Mouse (Mus musculus) small intestine, adult 2 months (tissue): ENCODE data around the gene Nalcn. TPM values are rescaled to one million over a fixed set of nuclear protein-coding genes. Genes with fewer than 3 reads are reported as not detected.
"Not testable (repeated sequence)": the region's sequence is repeated elsewhere in the genome, so short reads cannot be mapped to it uniquely, and the experiment has no call there.

Experiments
- H3K27ac ChIP-seq: fragments of 200-500 bp; 2 replicates; pipeline ENCODE4 v1.5.1; 2012; ENCODE audit warnings: low read depth, low read length, control low read depth, inconsistent platforms; ENCODE audit not compliant: insufficient read depth
- H3K27me3 ChIP-seq: fragments of 200-500 bp; 2 replicates; pipeline ENCODE4 v1.6.1; 2012; ENCODE audit warnings: mild to moderate bottlenecking, moderate library complexity, low read length, inconsistent platforms; ENCODE audit not compliant: control insufficient read depth, insufficient read depth
- H3K36me3 ChIP-seq: fragments of 200-500 bp; 2 replicates; pipeline ENCODE4 v1.6.1; 2012; ENCODE audit warnings: mild to moderate bottlenecking, low read length, control low read depth, inconsistent platforms; ENCODE audit not compliant: control insufficient read depth, insufficient read depth
- H3K4me1 ChIP-seq: fragments of 200-500 bp; 2 replicates; pipeline ENCODE4 v1.6.1; 2012; ENCODE audit warnings: low read length, inconsistent platforms, mixed read lengths; ENCODE audit not compliant: control insufficient read depth, insufficient read depth, insufficient read length
- H3K4me3 ChIP-seq: fragments of 200-500 bp; 2 replicates; pipeline ENCODE4 v1.5.1; 2012; ENCODE audit warnings: low read depth, mild to moderate bottlenecking, control low read depth, inconsistent platforms, low read length, moderate library complexity
- CTCF ChIP-seq: fragments of 200-500 bp; IDR thresholded peaks from 2 replicates; pipeline ENCODE4 v1.5.1; 2012; ENCODE audit warnings: low read depth, mild to moderate bottlenecking, control low read depth, inconsistent platforms, low read length, moderate library complexity, mixed read lengths; ENCODE audit not compliant: insufficient replicate concordance, insufficient read length; ENCODE audit errors: extremely low read depth
- POLR2A ChIP-seq: fragments of 200-500 bp; IDR thresholded peaks from 2 replicates; pipeline ENCODE4 v1.6.1; 2012; ENCODE audit warnings: low read depth, mild to moderate bottlenecking, control low read depth, inconsistent platforms, low read length, moderate library complexity
- WGBS: fragments of 180-500 bp; shearing (Covaris S2); methylation state at CpG from one replicate; pipeline ENCODE4 v1.1.7; 2018; 5-methylcytosine and 5-hydroxymethylcytosine counted together
- polyA plus RNA-seq: library from polyadenylated mRNA; depleted of rRNA; stranded (reverse); fragments of >200 nt; gene quantifications from 2 replicates; pipeline ENCODE4 v1.2.3, GENCODE M21; 2012; rRNA removed

The Nalcn gene
- 0.03 and 0.18 TPM in 2 replicates for polyA plus RNA-seq

DNA sequence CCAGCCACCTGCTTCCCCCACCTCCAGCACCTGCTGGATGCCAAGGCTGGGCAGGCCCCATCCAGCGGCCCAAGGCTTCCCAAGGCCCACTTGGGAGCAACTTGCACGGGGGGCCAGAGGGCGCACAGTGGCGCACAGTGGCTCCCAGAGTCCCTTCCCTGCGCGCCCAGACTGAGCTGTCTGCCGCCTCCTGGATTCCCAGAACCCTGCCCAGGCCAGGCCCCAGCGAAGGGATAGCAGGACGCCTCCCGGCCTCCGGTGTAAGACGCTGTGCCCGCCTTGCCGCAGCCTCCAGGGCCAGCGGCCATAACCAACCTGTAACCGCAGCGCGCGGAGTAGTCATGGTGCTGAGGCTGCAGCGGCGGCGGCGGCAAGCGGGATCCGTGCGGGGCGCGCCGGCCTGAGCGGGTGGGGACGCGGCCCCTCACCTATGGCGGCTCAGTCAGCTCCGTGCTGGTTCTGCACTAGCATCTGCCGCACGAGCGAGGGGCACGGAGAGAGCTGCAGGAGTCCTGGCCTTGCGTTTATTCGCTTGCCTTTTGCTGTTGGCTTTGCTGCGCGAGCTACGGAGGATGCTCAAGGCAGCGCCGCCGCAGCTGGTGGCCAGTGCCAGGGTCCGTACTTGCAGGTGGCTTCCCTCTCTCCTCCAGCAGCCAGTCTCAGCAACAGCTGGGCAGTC, at the start of gene Nalcn:
Nalcn (minus strand) TSS at position 644 of the 679 bp plus-strand sequence.
- Histone ChIP-seq H3K27ac (no peak within 1 kb of the TSS), H3K27me3 (no peaks in the 10 kb centered on the region), H3K4me1 (peaks cover 3% of the 10 kb centered on the region; the same call in 1 of the 2 replicates), H3K36me3 (no peaks in the 10 kb centered on the region), H3K4me3 (peak within 1 kb of the TSS; percentile 50)
- 4% methylated on average over 47 of the region's 47 CpGs for WGBS
- TF ChIP-seq POLR2A (no peak), CTCF (no peak)

DNA sequence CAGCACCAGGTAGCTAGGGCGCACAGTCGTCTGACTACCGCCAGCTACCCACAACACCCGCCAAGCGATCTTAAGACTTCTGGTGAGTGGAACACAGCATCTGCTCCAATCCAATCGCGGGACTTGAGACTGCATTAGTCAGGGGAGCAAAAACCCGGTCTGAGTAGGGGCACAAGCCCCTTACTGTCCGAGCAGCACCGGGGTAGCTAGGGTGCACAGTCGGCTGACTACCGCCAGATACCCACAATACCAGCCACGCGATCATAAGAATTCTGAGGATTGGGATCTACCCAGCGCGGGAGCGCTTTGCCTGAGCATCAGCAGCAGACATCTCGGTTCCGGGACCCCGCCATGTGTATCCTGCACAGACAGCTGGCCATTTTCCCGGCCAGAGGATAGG, 44.1 kb upstream of the Nalcn start:
- not testable (repeated sequence) for H3K27me3 ChIP-seq, H3K27ac ChIP-seq, H3K4me1 ChIP-seq, H3K36me3 ChIP-seq, H3K4me3 ChIP-seq
- 72% methylated on average over 21 of the region's 21 CpGs for WGBS

DNA sequence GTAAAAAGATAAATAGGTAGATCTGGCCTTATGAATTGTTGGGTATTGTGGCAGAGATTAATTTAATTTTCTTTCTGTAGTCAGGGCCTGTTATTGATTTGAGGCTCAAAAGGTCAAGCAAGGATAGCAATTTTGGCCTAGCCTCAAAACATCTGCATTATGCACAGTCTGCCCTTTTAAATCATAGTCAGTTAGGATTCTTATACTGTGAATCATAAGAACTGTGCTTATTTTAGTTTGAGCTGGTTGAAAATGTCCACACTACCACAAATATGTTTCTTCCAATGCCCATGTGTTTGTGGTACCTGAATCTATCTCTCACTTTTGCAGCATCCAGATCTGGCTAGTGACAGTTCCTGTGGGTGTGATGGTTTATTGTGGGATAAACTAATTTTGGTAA, 37.5 kb upstream of the Nalcn start:
- Histone ChIP-seq H3K4me1 (peaks cover 2% of the 10 kb centered on the region; the same call in 1 of the 2 replicates), H3K27ac (no peak overlapping the region), H3K4me3 (no peak overlapping the region), H3K27me3 (no peaks in the 10 kb centered on the region), H3K36me3 (no peaks in the 10 kb centered on the region)
- TF ChIP-seq CTCF, result no peak
- no peak for TF ChIP-seq POLR2A

DNA sequence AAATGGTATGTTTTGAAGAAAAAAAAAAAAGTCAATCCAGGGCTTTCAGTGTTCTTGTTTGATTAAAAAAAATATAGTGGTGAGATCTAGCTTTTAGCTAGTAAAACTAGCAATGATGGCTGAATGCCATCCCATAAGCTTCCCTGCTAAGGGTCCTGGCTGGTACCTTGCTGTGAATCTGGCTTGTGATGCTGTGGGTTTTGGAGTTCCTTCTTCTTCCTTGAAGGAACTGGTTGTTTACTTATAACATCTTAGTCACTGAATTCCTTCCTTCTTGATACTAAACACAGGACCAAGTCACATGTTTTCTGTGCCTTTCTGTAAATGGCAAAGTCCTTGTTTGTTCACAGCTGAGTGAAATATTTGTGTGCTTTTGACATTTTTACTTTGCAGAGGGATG, 36.3 kb upstream of the Nalcn start:
- H3K27ac ChIP-seq, result no peak overlapping the region
- peaks cover 2% of the 10 kb centered on the region; the same call in 1 of the 2 replicates for H3K4me1 ChIP-seq
- TF ChIP-seq POLR2A (no peak), CTCF (no peak)
- no peak overlapping the region for H3K4me3 ChIP-seq
- H3K27me3 ChIP-seq, result no peaks in the 10 kb centered on the region
- no peaks in the 10 kb centered on the region for H3K36me3 ChIP-seq

DNA sequence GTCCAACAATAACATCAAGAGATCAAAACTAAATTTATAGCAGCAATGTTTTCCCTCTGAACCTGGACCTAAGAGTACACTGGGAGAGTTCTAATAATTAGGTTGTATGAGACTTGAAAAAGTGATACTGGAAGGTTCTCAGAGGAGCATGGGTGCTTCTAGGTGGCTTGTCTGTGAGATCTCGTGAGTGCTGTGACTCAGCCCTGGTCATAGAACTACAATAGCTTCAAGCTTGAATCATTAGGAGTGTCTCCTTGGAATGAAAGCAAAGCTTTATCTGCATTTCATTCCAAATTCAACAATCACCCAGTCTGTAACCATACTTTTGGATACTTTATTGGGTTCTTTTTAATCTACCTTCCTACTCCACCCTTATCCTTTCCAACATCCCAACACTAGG, 35.4 kb upstream of the Nalcn start:
- H3K36me3 ChIP-seq, result no peaks in the 10 kb centered on the region
- TF ChIP-seq POLR2A (no peak), CTCF (no peak)
- no peak overlapping the region for H3K4me3 ChIP-seq
- H3K4me1 ChIP-seq, result peaks cover 2% of the 10 kb centered on the region; the same call in 1 of the 2 replicates
- 38% methylated on average over 1 of the region's 1 CpGs for WGBS
- no peaks in the 10 kb centered on the region for H3K27me3 ChIP-seq
- no peak overlapping the region for H3K27ac ChIP-seq

- Histone ChIP-seq H3K4me1 (peaks cover 2% of the 10 kb centered on the region; the same call in 1 of the 2 replicates), H3K27me3 (no peaks in the 10 kb centered on the region), H3K36me3 (no peaks in the 10 kb centered on the region), H3K4me3 (no peak overlapping the region), H3K27ac (no peak overlapping the region)
- TF ChIP-seq CTCF (peak; percentile 26; the same call in 1 of the 2 replicates), POLR2A (no peak)
- WGBS, result 21% methylated on average over 20 of the region's 20 CpGs
Measured at GRCm38 (mm10) chr14:123661091-123661491, 34.1 kb upstream of the Nalcn start.

GRCm38 (mm10) chr14:123659921-123660385, 33.0 kb upstream of the Nalcn start, which contains the start of gene Itgbl1:
TSS of gene Itgbl1 (plus strand) at chr14:123659971.
- peaks cover 2% of the 10 kb centered on the region; the same call in 1 of the 2 replicates for H3K4me1 ChIP-seq
- no peaks in the 10 kb centered on the region for H3K36me3 ChIP-seq
- H3K4me3 ChIP-seq, result no peak within 1 kb of the TSS
- H3K27me3 ChIP-seq, result no peaks in the 10 kb centered on the region
- H3K27ac ChIP-seq, result no peak within 1 kb of the TSS
- WGBS, result 47% methylated on average over 7 of the region's 7 CpGs
- TF ChIP-seq POLR2A (no peak), CTCF (no peak)

- TF ChIP-seq POLR2A, result no peak
- no peak for TF ChIP-seq CTCF
- Histone ChIP-seq H3K27ac (no peak overlapping the region), H3K4me1 (peaks cover 3% of the 10 kb centered on the region; the same call in 1 of the 2 replicates), H3K36me3 (no peaks in the 10 kb centered on the region), H3K27me3 (no peaks in the 10 kb centered on the region), H3K4me3 (peak overlapping the region; percentile 50; the same call in 1 of the 2 replicates)
- 68% methylated on average over 3 of the region's 3 CpGs for WGBS
Measured at GRCm38 (mm10) chr14:123627180-123627562, 227 bp upstream of the Nalcn start.
